Mouse (Mus musculus) kidney, postnatal 0 days (tissue): ENCODE results near the gene Spata13. TPM values are rescaled to one million over a fixed set of nuclear protein-coding genes. Genes with fewer than 3 reads are reported as not detected.

Experiments
- ATAC-seq: fragments of 200-750 bp; cut with Nextera tagmentation; replicated peaks from 2 replicates; pipeline ENCODE4 v1.8.0; 2017; ENCODE audit warnings: low read depth, moderate number of reproducible peaks, moderate TSS enrichment, moderate library complexity; ENCODE audit not compliant: low FRiP score
- DNase-seq: peaks from one replicate; pipeline ENCODE4 v3.0.0-alpha.2; 2016; ENCODE audit warnings: low spot score
- H3K27ac ChIP-seq: fragments of 300-500 bp; sonication (generic); 2 replicates; pipeline ENCODE4 v1.5.1; 2014; ENCODE audit warnings: mild to moderate bottlenecking
- H3K27me3 ChIP-seq: fragments of 300-500 bp; sonication (generic); 2 replicates; pipeline ENCODE4 v1.6.1; 2014; ENCODE audit warnings: low read length, mixed read lengths; ENCODE audit not compliant: insufficient read depth
- H3K36me3 ChIP-seq: fragments of 300-500 bp; sonication (generic); 2 replicates; pipeline ENCODE4 v1.6.1; 2014; ENCODE audit warnings: low read length, mixed read lengths; ENCODE audit not compliant: insufficient read depth
- H3K4me1 ChIP-seq: fragments of 300-500 bp; sonication (generic); replicated peaks from 2 replicates; pipeline ENCODE4 v1.6.1; 2014; ENCODE audit warnings: antibody characterized with exemption, low read length, mixed read lengths; ENCODE audit not compliant: insufficient read depth
- H3K4me2 ChIP-seq: fragments of 300-500 bp; sonication (generic); 2 replicates; pipeline ENCODE4 v1.6.1; 2014; ENCODE audit warnings: mild to moderate bottlenecking, low read length, moderate library complexity, mixed read lengths
- H3K4me3 ChIP-seq: fragments of 300-500 bp; sonication (generic); replicated peaks from 2 replicates; pipeline ENCODE4 v1.5.1; 2014; ENCODE audit warnings: low read depth, low read length
- H3K9ac ChIP-seq: fragments of 300-500 bp; sonication (generic); 2 replicates; pipeline ENCODE4 v1.6.1; 2014; ENCODE audit warnings: low read depth, low read length
- H3K9me3 ChIP-seq: fragments of 300-500 bp; sonication (generic); replicated peaks from 2 replicates; pipeline ENCODE4 v1.6.1; 2016; ENCODE audit warnings: low read length, inconsistent platforms, mixed read lengths
- CTCF ChIP-seq: IDR thresholded peaks from 2 replicates; pipeline ENCODE4 v1.5.1; 2016; ENCODE audit warnings: antibody characterized with exemption, low read depth, mild to moderate bottlenecking, moderate library complexity
- WGBS: fragments of 180-500 bp; shearing (Covaris S2); extraction: QIAGEN DNeasy Blood & Tissue Kit; methylation state at CpG from one replicate; pipeline ENCODE4 v1.1.7; 2014; 5-methylcytosine and 5-hydroxymethylcytosine counted together
- polyA plus RNA-seq: library from polyadenylated mRNA; unstranded; fragments of >200 nt; fragmentation: Nextera tagmentation; extraction: Ambion mirVana; gene quantifications from 2 replicates; pipeline ENCODE4 v1.2.1, GENCODE M21; 2015

Gene Spata13
- polyA plus RNA-seq, 1 experiment from 2014 or later, result 47.4 TPM

GRCm38 (mm10) chr14:60790103-60790502 lies 156.3 kb downstream of the Spata13 start:
- DNase-seq (peak; percentile 59), ATAC-seq (peak; percentile 40; the same call in 1 of the 2 replicates)
- peak; percentile 74 for TF ChIP-seq CTCF
- 28% methylated on average over 3 of the region's 3 CpGs for WGBS
- H3K27ac ChIP-seq, result no peak overlapping the region
- H3K4me3 ChIP-seq, result no peak overlapping the region
- H3K9ac ChIP-seq, result no peak overlapping the region
- no peak overlapping the region for H3K4me2 ChIP-seq
- no peaks in the 10 kb centered on the region for H3K4me1 ChIP-seq
- no peaks in the 10 kb centered on the region for H3K27me3 ChIP-seq
- no peaks in the 10 kb centered on the region for H3K9me3 ChIP-seq
- H3K36me3 ChIP-seq, result peaks cover 14% of the 10 kb centered on the region; the same call in 1 of the 2 replicates

GRCm38 (mm10) chr14:60796600-60797322 lies 163.0 kb downstream of the Spata13 start:
- WGBS, result 75% methylated on average over 4 of the region's 4 CpGs
- Histone ChIP-seq H3K9ac (no peak overlapping the region), H3K36me3 (peaks cover 14% of the 10 kb centered on the region), H3K4me3 (no peak overlapping the region), H3K27me3 (no peaks in the 10 kb centered on the region), H3K27ac (no peak overlapping the region), H3K9me3 (no peaks in the 10 kb centered on the region), H3K4me1 (no peaks in the 10 kb centered on the region), H3K4me2 (no peak overlapping the region)
- no peak for TF ChIP-seq CTCF
- ATAC-seq, result no peak
- DNase-seq, result no peak

- Histone ChIP-seq H3K9ac (no peak overlapping the region), H3K4me1 (no peaks in the 10 kb centered on the region), H3K9me3 (no peaks in the 10 kb centered on the region), H3K36me3 (peaks cover 10% of the 10 kb centered on the region; the same call in 1 of the 2 replicates), H3K4me2 (no peak overlapping the region), H3K4me3 (no peak overlapping the region), H3K27me3 (no peaks in the 10 kb centered on the region), H3K27ac (no peak overlapping the region)
- 94% methylated on average over 5 of the region's 5 CpGs for WGBS
- no peak for DNase-seq
- TF ChIP-seq CTCF, result no peak
- no peak for ATAC-seq
Observed at GRCm38 (mm10) chr14:60797596-60797995, 163.8 kb downstream of the Spata13 start.

- H3K4me1 ChIP-seq, result no peaks in the 10 kb centered on the region
- DNase-seq (no peak), ATAC-seq (no peak)
- no peak overlapping the region for H3K4me3 ChIP-seq
- H3K4me2 ChIP-seq, result no peak overlapping the region
- H3K9ac ChIP-seq, result no peak overlapping the region
- H3K36me3 ChIP-seq, result peaks cover 13% of the 10 kb centered on the region; the same call in 1 of the 2 replicates
- no peak overlapping the region for H3K27ac ChIP-seq
- 82% methylated on average over 4 of the region's 4 CpGs for WGBS
- TF ChIP-seq CTCF, result no peak
- no peaks in the 10 kb centered on the region for H3K27me3 ChIP-seq
- H3K9me3 ChIP-seq, result no peaks in the 10 kb centered on the region
Observed at GRCm38 (mm10) chr14:60798721-60799120, 164.9 kb downstream of the Spata13 start.

GRCm38 (mm10) chr14:60799762-60800728 lies 166.2 kb downstream of the Spata13 start:
- 50% methylated on average over 9 of the region's 9 CpGs for WGBS
- Histone ChIP-seq H3K9ac (no peak overlapping the region), H3K4me2 (no peak overlapping the region), H3K4me1 (no peaks in the 10 kb centered on the region), H3K4me3 (no peak overlapping the region), H3K9me3 (no peaks in the 10 kb centered on the region), H3K27me3 (no peaks in the 10 kb centered on the region), H3K36me3 (peaks cover 19% of the 10 kb centered on the region), H3K27ac (no peak overlapping the region)
- ATAC-seq (no peak), DNase-seq (peak; percentile 91)
- TF ChIP-seq CTCF, result peak; percentile 81

- no peak overlapping the region for H3K4me2 ChIP-seq
- H3K9ac ChIP-seq, result no peak overlapping the region
- no peak overlapping the region for H3K27ac ChIP-seq
- peaks cover 16% of the 10 kb centered on the region; the same call in 1 of the 2 replicates for H3K36me3 ChIP-seq
- 94% methylated on average over 13 of the region's 13 CpGs for WGBS
- ATAC-seq (no peak), DNase-seq (no peak)
- no peaks in the 10 kb centered on the region for H3K27me3 ChIP-seq
- no peak for TF ChIP-seq CTCF
- peaks cover 1% of the 10 kb centered on the region; the same call in 1 of the 2 replicates for H3K4me1 ChIP-seq
- no peak overlapping the region for H3K4me3 ChIP-seq
- H3K9me3 ChIP-seq, result no peaks in the 10 kb centered on the region
Observed at GRCm38 (mm10) chr14:60802026-60802425, 168.2 kb downstream of the Spata13 start.
